Comparison of ENCODE assay signal across 8 mouse cellular contexts in the genomic region with DNA sequence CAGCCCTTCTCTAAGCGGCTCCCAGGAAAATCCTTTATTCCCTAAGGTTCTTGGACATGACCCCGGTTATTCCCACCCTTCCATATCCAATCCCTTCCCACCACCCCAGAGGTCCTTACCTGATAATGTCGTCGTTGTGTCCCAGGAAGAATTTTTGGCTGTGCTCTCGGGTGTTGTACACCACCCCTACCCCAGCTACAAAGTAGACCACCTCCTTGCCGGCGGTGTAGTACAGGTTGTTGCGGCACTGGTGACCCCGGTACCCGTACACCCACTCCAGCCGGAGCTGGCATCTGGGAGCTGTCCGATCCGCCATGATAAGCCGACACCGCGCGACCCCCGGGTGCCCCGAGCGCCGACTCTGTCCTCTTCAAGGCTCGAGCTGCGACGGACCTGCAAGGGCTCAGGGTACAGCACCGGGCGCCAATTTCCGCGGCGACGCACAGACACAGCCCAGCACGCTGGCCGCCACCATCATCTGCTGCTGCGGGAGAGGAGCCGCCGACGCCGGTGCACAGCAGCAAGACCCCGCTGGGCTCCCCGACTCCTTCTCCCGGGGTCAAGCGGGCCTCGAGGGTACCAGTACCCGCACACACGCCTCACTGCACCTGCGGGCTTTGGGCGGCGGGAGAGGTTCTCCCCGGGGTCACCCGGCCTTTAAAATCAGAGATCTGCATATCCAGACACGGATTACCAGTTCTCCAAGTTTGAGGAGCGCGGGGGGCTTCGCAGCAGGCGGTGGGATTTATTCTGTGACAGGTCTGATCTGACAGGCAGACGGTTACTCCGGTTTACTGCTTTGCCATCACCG. TPM values are rescaled to one million over a fixed set of nuclear protein-coding genes. Genes with fewer than 3 reads are reported as not detected.
DNase-seq lines count a peak whose midpoint lies in the region; ATAC-seq and TF ChIP-seq lines count a peak whose summit lies in the region.

No protein-coding gene starts in this region.

- TF ChIP-seq POLR2A in thymus, adult 2 months (IDR thresholded peaks at IDR 0.05; ENCODE audit: control insufficient read depth, extremely low read depth, insufficient read depth, low read length, poor library complexity): no peak
- TF ChIP-seq POLR2A in testis, adult 2 months (IDR thresholded peaks at IDR 0.05; ENCODE audit: control insufficient read depth, low read depth, low read length): no peak

- peak overlapping the region; percentile 19; the same call in 1 of the 2 replicates for H3K4me3 ChIP-seq in thymus, adult 2 months (ENCODE audit: control insufficient read depth, insufficient read depth, low read length)
- H3K4me3 ChIP-seq in embryonic facial prominence, embryonic 13.5 days: peak overlapping the region; percentile 60
- H3K4me3 ChIP-seq in heart, embryonic 10.5 days: peak overlapping the region; percentile 68
- peak overlapping the region; percentile 61 for H3K4me3 ChIP-seq in limb, embryonic 15.5 days
- H3K4me3 ChIP-seq in midbrain, embryonic 13.5 days (replicated peaks): peak overlapping the region; percentile 70
- peak overlapping the region; percentile 73 for H3K4me3 ChIP-seq in testis, adult 2 months (ENCODE audit: control insufficient read depth, low read depth, low read length)

- ATAC-seq in embryonic facial prominence, embryonic 13.5 days (ENCODE audit: insufficient number of reproducible peaks, insufficient read depth, low FRiP score, low TSS enrichment, low read depth): 0 out of 2 replicates have a peak, but pooled peaks have one; percentile 6
- ATAC-seq in limb, embryonic 15.5 days (ENCODE audit: insufficient number of reproducible peaks, low FRiP score, low TSS enrichment, low read depth): no peak
- peak; percentile 14 for ATAC-seq in midbrain, embryonic 13.5 days

- no peak for TF ChIP-seq CTCF in thymus, adult 2 months (IDR thresholded peaks at IDR 0.05; ENCODE audit: borderline replicate concordance, control insufficient read depth, extremely low read depth, insufficient read depth, low read length, poor library complexity)
- TF ChIP-seq CTCF in testis, adult 2 months (IDR thresholded peaks at IDR 0.05; ENCODE audit: control insufficient read depth, insufficient read depth, insufficient replicate concordance, low read depth, low read length): no peak

- no peak for DNase-seq in thymus, adult 2 months
- DNase-seq in thymus, adult 18-20 months: no peak
- DNase-seq in heart, embryonic 10.5 days (ENCODE audit: low spot score): peak; percentile 78
- DNase-seq in kidney, adult 9 months: peak; percentile 23

- H3K4me2 ChIP-seq in embryonic facial prominence, embryonic 13.5 days: peak overlapping the region; percentile 97
- peak overlapping the region; percentile 90 for H3K4me2 ChIP-seq in limb, embryonic 15.5 days
- H3K4me2 ChIP-seq in midbrain, embryonic 13.5 days (replicated peaks): peak overlapping the region; percentile 99

- 4% methylated on average over 57 of the region's 57 CpGs for WGBS in thymus, adult 2 months
- WGBS in embryonic facial prominence, embryonic 13.5 days: under 1% methylated on average over 57 of the region's 57 CpGs
- under 1% methylated on average over 57 of the region's 57 CpGs for WGBS in heart, embryonic 10.5 days
- under 1% methylated on average over 57 of the region's 57 CpGs for WGBS in limb, embryonic 15.5 days
- WGBS in midbrain, embryonic 13.5 days: under 1% methylated on average over 57 of the region's 57 CpGs

- no peaks in the 10 kb centered on the region for H3K36me3 ChIP-seq in thymus, adult 2 months (ENCODE audit: control insufficient read depth, insufficient read depth, low read length)
- H3K36me3 ChIP-seq in embryonic facial prominence, embryonic 13.5 days: no peaks in the 10 kb centered on the region
- H3K36me3 ChIP-seq in heart, embryonic 10.5 days: no peaks in the 10 kb centered on the region
- no peaks in the 10 kb centered on the region for H3K36me3 ChIP-seq in limb, embryonic 15.5 days
- H3K36me3 ChIP-seq in midbrain, embryonic 13.5 days: no peaks in the 10 kb centered on the region
- H3K36me3 ChIP-seq in testis, adult 2 months (ENCODE audit: control insufficient read depth, insufficient read depth, low read length): no peaks in the 10 kb centered on the region

- H3K4me1 ChIP-seq in thymus, adult 2 months (replicated peaks; ENCODE audit: control insufficient read depth, insufficient read depth, low read length): 0 out of 2 replicates have a peak, but pooled peaks cover 9% of the 10 kb centered on the region
- H3K4me1 ChIP-seq in embryonic facial prominence, embryonic 13.5 days: peaks cover 9% of the 10 kb centered on the region
- H3K4me1 ChIP-seq in heart, embryonic 10.5 days: peaks cover 6% of the 10 kb centered on the region; the same call in 1 of the 2 replicates
- H3K4me1 ChIP-seq in limb, embryonic 15.5 days: peaks cover 11% of the 10 kb centered on the region
- peaks cover 23% of the 10 kb centered on the region; the same call in 1 of the 2 replicates for H3K4me1 ChIP-seq in midbrain, embryonic 13.5 days (replicated peaks)
- peaks cover 11% of the 10 kb centered on the region for H3K4me1 ChIP-seq in testis, adult 2 months (ENCODE audit: control insufficient read depth, insufficient read depth, low read length)

- no peaks in the 10 kb centered on the region for H3K9me3 ChIP-seq in embryonic facial prominence, embryonic 13.5 days
- H3K9me3 ChIP-seq in heart, embryonic 10.5 days: no peaks in the 10 kb centered on the region
- no peaks in the 10 kb centered on the region for H3K9me3 ChIP-seq in limb, embryonic 15.5 days
- no peaks in the 10 kb centered on the region for H3K9me3 ChIP-seq in midbrain, embryonic 13.5 days

- H3K27me3 ChIP-seq in thymus, adult 2 months (ENCODE audit: control insufficient read depth, insufficient read depth, low read length): peaks cover 11% of the 10 kb centered on the region; the same call in 1 of the 2 replicates
- peaks cover 36% of the 10 kb centered on the region for H3K27me3 ChIP-seq in embryonic facial prominence, embryonic 13.5 days
- peaks cover 28% of the 10 kb centered on the region for H3K27me3 ChIP-seq in heart, embryonic 10.5 days (ENCODE audit: insufficient read depth, poor library complexity, severe bottlenecking)
- peaks cover 23% of the 10 kb centered on the region for H3K27me3 ChIP-seq in limb, embryonic 15.5 days
- H3K27me3 ChIP-seq in midbrain, embryonic 13.5 days: peaks cover 16% of the 10 kb centered on the region
- no peaks in the 10 kb centered on the region; the same call in 1 of the 2 replicates for H3K27me3 ChIP-seq in testis, adult 2 months (ENCODE audit: control insufficient read depth, insufficient read depth, low read length)

- H3K9ac ChIP-seq in embryonic facial prominence, embryonic 13.5 days: peak overlapping the region; percentile 65
- H3K9ac ChIP-seq in limb, embryonic 15.5 days: peak overlapping the region; percentile 21; the same call in 1 of the 2 replicates
- H3K9ac ChIP-seq in midbrain, embryonic 13.5 days (replicated peaks): peak overlapping the region; percentile 78

- no peak overlapping the region for H3K27ac ChIP-seq in thymus, adult 2 months (ENCODE audit: control insufficient read depth, insufficient read depth, low read length)
- H3K27ac ChIP-seq in embryonic facial prominence, embryonic 13.5 days: no peak overlapping the region
- H3K27ac ChIP-seq in heart, embryonic 10.5 days: peak overlapping the region; percentile 44
- H3K27ac ChIP-seq in limb, embryonic 15.5 days: no peak overlapping the region
- H3K27ac ChIP-seq in midbrain, embryonic 13.5 days: peak overlapping the region; percentile 66
- no peak overlapping the region for H3K27ac ChIP-seq in testis, adult 2 months (ENCODE audit: control insufficient read depth, insufficient read depth, low read depth, low read length)

RNA-seq across cellular contexts. Expression of a gene that starts 1.4 kb away (rescaled TPM):
- polyA plus RNA-seq in thymus, adult 2 months (2012; rRNA removed): 1.1 and 1.7 TPM in 2 replicates
- 0.81 and 1.3 TPM in 2 replicates for polyA plus RNA-seq in embryonic facial prominence, embryonic 13.5 days (2015; fragmentation: Nextera tagmentation; extraction: Ambion mirVana)
- polyA plus RNA-seq in heart, embryonic 10.5 days (2016; fragmentation: Nextera tagmentation; extraction: Ambion mirVana): 0.36 and 0.59 TPM in 2 replicates
- 0.58 and 0.83 TPM in 2 replicates for polyA plus RNA-seq in limb, embryonic 15.5 days (2015; fragmentation: Nextera tagmentation; extraction: Ambion mirVana)
- polyA plus RNA-seq in midbrain, embryonic 13.5 days (2015; fragmentation: Nextera tagmentation; extraction: Ambion mirVana): 3.1 and 4.0 TPM in 2 replicates
- polyA plus RNA-seq in testis, adult 2 months (2012; rRNA removed): 15.0 and 17.4 TPM in 2 replicates

Comparison
In these comparisons a context has a peak if more than half of its experiments do, and no peak if none do; other contexts are left out.
1. DNase-seq: peak in heart, embryonic 10.5 days (single experiment) and kidney, adult 9 months (single experiment); none in thymus, adult 2 months (single experiment) and thymus, adult 18-20 months (0 of 2).
2. H3K27ac ChIP-seq: peak in heart, embryonic 10.5 days (single experiment) and midbrain, embryonic 13.5 days (single experiment); none in thymus, adult 2 months (single experiment), embryonic facial prominence, embryonic 13.5 days (single experiment), limb, embryonic 15.5 days (single experiment) and testis, adult 2 months (single experiment).
3. H3K4me3 ChIP-seq: peak in every context shown above with its lines; median percentile 73 in testis, adult 2 months; 70 in midbrain, embryonic 13.5 days; 68 in heart, embryonic 10.5 days; 61 in limb, embryonic 15.5 days; 60 in embryonic facial prominence, embryonic 13.5 days; 19 in thymus, adult 2 months.
4. H3K9ac ChIP-seq: peak in every context shown above with its lines; median percentile 78 in midbrain, embryonic 13.5 days; 65 in embryonic facial prominence, embryonic 13.5 days; 21 in limb, embryonic 15.5 days.
5. Peak in every context shown above with its lines, with median percentiles within 50 percentile points of each other: H3K4me2 ChIP-seq.